Mouse (Mus musculus): Measurements from ENCODE around the gene Eef1e1. TPM values are rescaled to one million over a fixed set of nuclear protein-coding genes. Genes with fewer than 3 reads are reported as not detected.
A peak's percentile ranks its signal among the peaks of the same experiment; 100 is the strongest.

Gene Eef1e1
- polyA plus RNA-seq, 1 experiment from 2014 or later = 46.7 TPM

GRCm38 (mm10) chr13:38596461-38596860 lies 62.4 kb downstream of the Eef1e1 start:
- ATAC-seq (replicated peaks; ENCODE audit: low FRiP score, low read depth) (peak; percentile 40; the same call in 1 of the 2 replicates), DNase-seq (ENCODE audit: low spot score) (peak; percentile 70)
- TF ChIP-seq CTCF (IDR thresholded peaks at IDR 0.05; ENCODE audit: low read depth) = no peak
- Histone ChIP-seq H3K4me2 (ENCODE audit: low read length) (no peak overlapping the region), H3K9me3 (replicated peaks; ENCODE audit: low read length) (no peaks in the 10 kb centered on the region), H3K36me3 (ENCODE audit: insufficient read depth, low read length) (no peaks in the 10 kb centered on the region), H3K9ac (ENCODE audit: low read depth, low read length) (no peak overlapping the region), H3K27me3 (ENCODE audit: insufficient read depth, low read length) (no peaks in the 10 kb centered on the region), H3K27ac (no peak overlapping the region), H3K4me1 (replicated peaks; ENCODE audit: insufficient read depth, low read length) (no peaks in the 10 kb centered on the region; the same call in 1 of the 2 replicates), H3K4me3 (replicated peaks; ENCODE audit: low read depth, low read length) (no peak overlapping the region)
- WGBS = 45% methylated on average over 4 of the region's 4 CpGs

Other genes starting within 250 kb of the Eef1e1 start
- gene Txndc5, start 130.2 kb downstream of the Eef1e1 start, polyA plus RNA-seq (2015; fragmentation: Nextera tagmentation; extraction: Ambion mirVana) = 237 and 243 TPM in 2 replicates
- gene Bloc1s5, start 23.9 kb downstream of the Eef1e1 start, polyA plus RNA-seq (2015; fragmentation: Nextera tagmentation; extraction: Ambion mirVana) = 21.8 and 23.5 TPM in 2 replicates

Data from kidney, postnatal 0 days (tissue).